Mouse (Mus musculus) kidney, postnatal 0 days (tissue): ENCODE measurements around the gene Tex44. TPM values are rescaled to one million over a fixed set of nuclear protein-coding genes. Genes with fewer than 3 reads are reported as not detected.
A peak's percentile ranks its signal among the peaks of the same experiment; 100 is the strongest.

Source experiments
- ATAC-seq: fragments of 200-750 bp; cut with Nextera tagmentation; replicated peaks from 2 replicates; pipeline ENCODE4 v1.8.0; 2017; ENCODE audit warnings: low read depth, moderate number of reproducible peaks, moderate TSS enrichment, moderate library complexity; ENCODE audit not compliant: low FRiP score
- DNase-seq: peaks from one replicate; pipeline ENCODE4 v3.0.0-alpha.2; 2016; ENCODE audit warnings: low spot score
- H3K27ac ChIP-seq: fragments of 300-500 bp; sonication (generic); 2 replicates; pipeline ENCODE4 v1.5.1; 2014; ENCODE audit warnings: mild to moderate bottlenecking
- H3K27me3 ChIP-seq: fragments of 300-500 bp; sonication (generic); 2 replicates; pipeline ENCODE4 v1.6.1; 2014; ENCODE audit warnings: low read length, mixed read lengths; ENCODE audit not compliant: insufficient read depth
- H3K36me3 ChIP-seq: fragments of 300-500 bp; sonication (generic); 2 replicates; pipeline ENCODE4 v1.6.1; 2014; ENCODE audit warnings: low read length, mixed read lengths; ENCODE audit not compliant: insufficient read depth
- H3K4me1 ChIP-seq: fragments of 300-500 bp; sonication (generic); replicated peaks from 2 replicates; pipeline ENCODE4 v1.6.1; 2014; ENCODE audit warnings: antibody characterized with exemption, low read length, mixed read lengths; ENCODE audit not compliant: insufficient read depth
- H3K4me2 ChIP-seq: fragments of 300-500 bp; sonication (generic); 2 replicates; pipeline ENCODE4 v1.6.1; 2014; ENCODE audit warnings: mild to moderate bottlenecking, low read length, moderate library complexity, mixed read lengths
- H3K4me3 ChIP-seq: fragments of 300-500 bp; sonication (generic); replicated peaks from 2 replicates; pipeline ENCODE4 v1.5.1; 2014; ENCODE audit warnings: low read depth, low read length
- H3K9ac ChIP-seq: fragments of 300-500 bp; sonication (generic); 2 replicates; pipeline ENCODE4 v1.6.1; 2014; ENCODE audit warnings: low read depth, low read length
- H3K9me3 ChIP-seq: fragments of 300-500 bp; sonication (generic); replicated peaks from 2 replicates; pipeline ENCODE4 v1.6.1; 2016; ENCODE audit warnings: low read length, inconsistent platforms, mixed read lengths
- CTCF ChIP-seq: IDR thresholded peaks from 2 replicates; pipeline ENCODE4 v1.5.1; 2016; ENCODE audit warnings: antibody characterized with exemption, low read depth, mild to moderate bottlenecking, moderate library complexity
- WGBS: fragments of 180-500 bp; shearing (Covaris S2); extraction: QIAGEN DNeasy Blood & Tissue Kit; methylation state at CpG from one replicate; pipeline ENCODE4 v1.1.7; 2014; 5-methylcytosine and 5-hydroxymethylcytosine counted together
- polyA plus RNA-seq: library from polyadenylated mRNA; unstranded; fragments of >200 nt; fragmentation: Nextera tagmentation; extraction: Ambion mirVana; gene quantifications from 2 replicates; pipeline ENCODE4 v1.2.1, GENCODE M21; 2015

Gene Tex44
- polyA plus RNA-seq, 1 experiment from 2014 or later = not detected

GRCm38 (mm10) chr1:86472197-86472952, 46.2 kb downstream of the Tex44 start:
- Histone ChIP-seq H3K27me3 (no peaks in the 10 kb centered on the region), H3K9me3 (no peaks in the 10 kb centered on the region), H3K4me2 (peak overlapping the region; percentile 21; the same call in 1 of the 2 replicates), H3K27ac (peak overlapping the region; percentile 96), H3K4me1 (peaks cover 18% of the 10 kb centered on the region), H3K36me3 (no peaks in the 10 kb centered on the region), H3K9ac (peak overlapping the region; percentile 47), H3K4me3 (no peak overlapping the region)
- TF ChIP-seq CTCF = no peak
- WGBS = 3% methylated on average over 31 of the region's 31 CpGs
- ATAC-seq (peak; percentile 63), DNase-seq (peak; percentile 92)

- H3K27me3 ChIP-seq = no peaks in the 10 kb centered on the region
- no peaks in the 10 kb centered on the region for H3K36me3 ChIP-seq
- DNase-seq = no peak
- no peaks in the 10 kb centered on the region for H3K9me3 ChIP-seq
- H3K4me1 ChIP-seq = peaks cover 18% of the 10 kb centered on the region
- peak overlapping the region; percentile 96 for H3K27ac ChIP-seq
- 90% methylated on average over 18 of the region's 18 CpGs for WGBS
- no peak overlapping the region for H3K4me2 ChIP-seq
- TF ChIP-seq CTCF = no peak
- no peak overlapping the region for H3K4me3 ChIP-seq
- peak overlapping the region; percentile 47; the same call in 1 of the 2 replicates for H3K9ac ChIP-seq
- ATAC-seq = no peak
Measured at GRCm38 (mm10) chr1:86473109-86473760, 47.1 kb downstream of the Tex44 start.

Other genes starting within 250 kb of the Tex44 start
- 10.3 and 10.8 TPM in 2 replicates for gene B3gnt7, start 123.5 kb upstream of the Tex44 start, polyA plus RNA-seq
- gene Ncl, start 66.9 kb upstream of the Tex44 start, polyA plus RNA-seq = 295 and 332 TPM in 2 replicates
- gene Nmur1, start 101 bp upstream of the Tex44 start, polyA plus RNA-seq = not detected in 2 replicates
- gene Ptma, start 100.4 kb downstream of the Tex44 start, polyA plus RNA-seq = 2,429 and 2,697 TPM in 2 replicates
- 63.2 and 63.7 TPM in 2 replicates for gene Pde6d, start 156.3 kb downstream of the Tex44 start, polyA plus RNA-seq
- 27.9 and 28.6 TPM in 2 replicates for gene Cops7b, start 156.6 kb downstream of the Tex44 start, polyA plus RNA-seq
- 5.2 and 7.1 TPM in 2 replicates for gene Nppc, start 244.2 kb downstream of the Tex44 start, polyA plus RNA-seq